Mouse (Mus musculus): ENCODE measurements around the gene Kmt2e.

Kmt2e gene

DNA sequence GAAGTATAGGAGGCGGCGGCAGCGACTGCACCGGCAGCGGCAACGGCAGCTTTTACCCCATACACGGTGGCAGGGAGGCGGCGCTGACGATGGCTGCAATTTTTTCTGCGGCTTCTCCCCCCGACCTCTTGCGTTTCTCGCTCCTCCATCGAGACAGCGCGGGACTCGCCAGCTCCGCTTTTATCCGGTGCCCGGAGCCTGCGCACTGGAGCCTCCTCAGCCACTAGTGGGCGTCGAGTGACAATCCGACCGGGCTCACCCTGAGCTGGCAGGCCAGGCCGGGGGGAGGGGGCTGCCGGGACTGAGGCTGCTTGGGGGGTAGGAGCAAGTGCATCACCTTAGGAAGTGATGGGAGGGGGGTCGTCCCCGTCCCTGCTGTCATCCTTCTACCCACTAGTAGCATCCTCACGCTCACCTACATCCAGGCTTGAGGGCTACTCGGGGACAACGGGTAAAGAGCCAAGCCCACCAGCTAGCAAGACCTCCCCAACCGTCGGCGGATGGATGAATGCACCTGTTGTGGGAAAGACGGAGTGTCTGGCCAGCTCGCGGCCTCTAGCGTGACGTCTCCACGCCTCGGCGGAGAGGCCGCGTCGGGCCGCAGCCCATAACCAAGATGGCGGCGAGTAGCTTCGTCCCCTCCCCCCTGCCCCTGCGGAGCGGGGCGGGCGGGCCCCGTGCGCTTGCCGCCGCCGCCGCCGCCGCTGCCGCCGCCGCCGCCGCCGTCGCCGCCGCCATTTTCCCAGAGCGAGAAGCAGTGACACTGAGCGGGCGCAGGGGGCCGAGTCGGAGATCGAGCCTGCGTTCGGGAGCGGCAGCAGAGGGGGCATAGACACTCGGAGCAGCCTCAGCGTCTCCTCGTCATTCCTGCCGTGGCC lies at the start of gene Kmt2e:
Gene Kmt2e, plus strand, starts transcription at position 722 of the 878 bp plus-strand sequence.
- DNase-seq (ENCODE audit: low spot score): peak; percentile 91

- DNase-seq (ENCODE audit: low spot score): no peak
Observed at GRCm38 (mm10) chr5:23385136-23385535, 49.1 kb upstream of the Kmt2e start.

DNA sequence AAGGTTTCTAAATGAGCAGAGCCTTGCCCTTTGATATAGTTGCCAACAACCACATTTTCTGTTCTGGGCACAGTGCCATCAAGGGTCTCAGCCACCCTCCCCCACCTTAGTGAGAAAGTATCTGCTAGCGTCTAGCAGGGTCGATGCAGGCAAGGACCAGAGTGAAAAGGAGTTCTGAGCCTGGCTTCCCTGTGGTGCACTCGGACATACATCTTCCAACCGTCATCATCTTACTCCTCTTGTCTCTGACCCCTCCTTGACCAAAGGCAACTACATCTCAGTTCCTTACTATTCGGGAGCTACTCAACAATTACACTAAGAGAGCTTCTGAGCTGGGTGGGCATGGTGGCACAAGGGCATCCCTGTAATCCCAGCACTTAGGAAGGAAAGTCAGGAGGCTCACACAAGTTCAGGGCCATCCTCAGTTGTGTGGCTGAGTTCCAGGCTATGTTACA lies 48.5 kb upstream of the Kmt2e start:
- no peak for DNase-seq (ENCODE audit: low spot score)

DNA sequence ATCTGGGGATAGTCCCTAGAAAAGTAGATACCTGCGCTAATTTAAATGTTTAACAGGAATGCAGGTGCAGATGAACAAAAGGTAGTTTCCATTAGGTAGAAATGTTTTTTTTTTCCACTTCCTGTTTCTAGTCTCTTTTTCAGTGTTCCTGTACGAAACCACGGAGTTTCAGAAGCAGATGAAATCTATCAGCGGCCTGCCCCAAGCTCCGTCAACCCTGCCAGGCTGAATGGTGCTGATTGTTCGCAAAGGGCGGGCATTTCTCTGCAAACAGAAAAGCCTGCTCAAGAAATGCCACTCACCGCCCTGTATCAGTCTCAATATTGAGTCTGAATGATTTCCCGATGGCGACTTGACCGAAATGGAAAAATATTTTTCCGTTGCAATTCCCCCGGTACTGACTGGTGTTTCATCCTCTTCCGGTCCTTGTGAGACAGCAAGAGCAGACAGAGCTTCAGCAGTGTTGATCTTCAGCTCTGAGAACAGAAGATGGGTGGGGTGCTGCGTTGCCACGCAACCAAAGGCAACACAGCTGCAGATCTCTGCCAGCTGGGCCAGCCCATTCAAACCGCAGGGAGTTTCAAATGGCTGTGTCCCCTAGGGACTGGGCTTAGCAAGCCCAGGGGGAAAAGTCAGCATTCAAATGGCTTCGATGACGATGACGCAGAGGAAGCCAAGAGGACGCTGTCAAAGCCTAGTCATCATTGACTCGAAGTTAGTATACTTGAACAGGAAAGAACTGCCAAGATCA lies 47.5 kb upstream of the Kmt2e start:
- DNase-seq (ENCODE audit: low spot score): peak; percentile 86

- no peak for DNase-seq (ENCODE audit: low spot score)
Observed at GRCm38 (mm10) chr5:23387313-23387666, 47.0 kb upstream of the Kmt2e start.

- DNase-seq (ENCODE audit: low spot score): no peak
Observed at GRCm38 (mm10) chr5:23388091-23388490, 46.1 kb upstream of the Kmt2e start.

DNA sequence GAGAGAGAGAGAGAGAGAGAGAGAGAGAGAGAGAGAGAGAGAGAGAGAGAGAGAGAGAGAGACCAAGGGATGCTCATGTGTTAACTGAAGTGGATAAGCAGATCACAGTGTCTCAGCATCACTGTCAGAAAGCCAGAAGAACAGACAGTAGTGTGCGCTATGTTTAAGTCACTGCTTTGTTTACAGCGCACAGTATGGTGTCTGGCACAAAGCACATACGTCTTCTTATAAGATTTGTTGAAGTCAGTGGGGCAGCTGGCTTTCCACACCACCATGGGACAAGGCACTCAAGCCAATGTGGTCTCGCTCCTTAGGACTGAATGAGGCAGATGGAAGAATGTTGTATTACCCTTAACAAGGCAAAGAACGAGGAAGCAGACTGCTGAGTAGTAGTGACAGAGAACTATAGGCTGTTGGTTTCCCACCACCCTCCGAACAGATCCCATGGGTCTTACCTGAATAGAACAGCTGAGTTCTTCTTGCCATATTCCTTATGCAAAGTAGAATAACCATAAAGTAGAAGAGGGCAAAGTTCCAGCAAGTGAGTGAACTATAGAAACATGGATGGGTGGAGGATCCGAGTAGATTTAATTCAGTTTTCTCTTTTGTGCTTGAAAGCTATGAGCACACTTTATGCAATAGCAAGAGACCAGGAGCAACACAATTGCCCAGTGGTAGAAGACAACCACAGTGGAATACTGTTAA lies 44.5 kb upstream of the Kmt2e start:
- no peak for DNase-seq (ENCODE audit: low spot score)

DNA sequence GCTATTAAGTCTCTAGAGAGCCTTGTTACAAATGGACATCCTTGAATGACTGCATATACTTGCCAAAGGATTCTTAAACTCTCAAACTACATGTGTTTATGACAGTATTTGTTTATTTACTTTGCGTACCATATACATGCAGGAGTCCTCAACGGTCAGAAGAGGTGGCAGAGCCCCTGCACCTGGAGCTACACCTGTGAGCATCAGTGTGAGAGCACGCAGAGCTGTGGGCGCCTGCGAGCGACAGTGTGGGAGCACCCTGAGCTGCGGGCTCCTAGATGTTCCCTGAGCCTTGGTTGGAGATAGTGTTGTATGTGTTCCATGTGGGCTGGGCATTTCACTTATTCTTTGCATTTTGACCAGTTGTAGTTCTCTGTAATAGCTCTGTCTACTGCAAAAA lies 42.5 kb upstream of the Kmt2e start:
- no peak for DNase-seq (ENCODE audit: low spot score)

DNA sequence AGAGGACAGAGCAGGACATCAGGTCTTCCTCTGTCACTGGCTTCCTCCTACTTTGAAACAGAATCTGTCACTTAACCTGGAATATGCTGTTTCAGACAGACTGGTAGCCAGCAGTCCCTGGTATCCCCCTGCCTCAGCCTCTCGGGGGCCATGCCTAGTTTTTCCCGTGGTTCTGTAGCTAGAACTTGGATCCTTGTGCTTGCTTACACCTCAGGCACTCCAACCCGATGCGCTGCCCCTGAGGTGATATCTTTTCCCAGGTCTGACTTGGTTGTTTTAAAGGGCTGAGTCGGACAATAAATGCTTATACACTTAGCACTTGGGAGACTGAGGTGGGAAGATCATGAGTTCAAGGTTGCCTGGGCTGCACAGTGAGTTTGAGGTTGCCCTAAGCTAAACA lies 40.4 kb upstream of the Kmt2e start:
- no peak for DNase-seq (ENCODE audit: low spot score)

- DNase-seq (ENCODE audit: low spot score): no peak
Observed at GRCm38 (mm10) chr5:23394366-23395145, 39.7 kb upstream of the Kmt2e start.

- DNase-seq (ENCODE audit: low spot score): no peak
Observed at GRCm38 (mm10) chr5:23395721-23396120, 38.5 kb upstream of the Kmt2e start.

DNA sequence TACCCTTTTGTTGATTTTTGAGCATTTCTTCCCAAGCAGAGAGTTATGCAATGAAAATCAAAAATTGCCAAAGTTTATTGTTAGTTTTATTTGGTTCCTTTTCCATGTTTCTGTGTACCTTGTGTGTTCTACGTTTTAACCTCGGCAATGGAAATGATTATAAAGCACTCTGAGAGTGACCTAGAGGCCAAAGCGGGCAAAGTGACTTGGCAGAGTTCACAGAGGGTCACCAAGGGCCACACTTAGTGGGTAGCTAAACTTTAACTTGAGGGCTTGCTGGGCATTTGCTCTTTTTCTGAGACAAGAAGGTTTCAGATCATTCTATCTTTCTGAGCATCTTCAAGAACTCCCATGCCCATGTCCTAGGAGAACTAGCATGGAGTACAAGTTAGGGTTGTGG lies 37.5 kb upstream of the Kmt2e start:
- no peak for DNase-seq (ENCODE audit: low spot score)

DNA sequence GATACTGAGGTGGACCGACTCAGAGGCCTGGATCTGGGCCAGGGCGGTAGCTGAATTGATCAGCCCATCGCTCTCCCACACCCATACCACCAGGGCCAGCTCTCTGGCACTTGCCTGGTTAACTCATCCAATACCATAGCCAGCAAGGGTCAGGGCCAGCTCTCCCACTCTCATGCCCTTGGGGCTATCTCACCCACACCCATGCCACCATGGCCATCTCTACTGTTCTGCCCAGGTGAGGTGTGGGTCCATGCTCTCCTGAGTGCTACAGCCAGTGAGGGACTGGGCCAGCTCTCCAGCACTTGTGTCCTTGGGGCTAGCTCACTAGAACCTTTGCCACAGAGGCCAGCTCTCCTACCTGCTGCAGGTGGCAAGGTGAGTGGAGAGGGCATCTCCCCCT lies 34.1 kb upstream of the Kmt2e start:
- DNase-seq (ENCODE audit: low spot score): no peak

DNA sequence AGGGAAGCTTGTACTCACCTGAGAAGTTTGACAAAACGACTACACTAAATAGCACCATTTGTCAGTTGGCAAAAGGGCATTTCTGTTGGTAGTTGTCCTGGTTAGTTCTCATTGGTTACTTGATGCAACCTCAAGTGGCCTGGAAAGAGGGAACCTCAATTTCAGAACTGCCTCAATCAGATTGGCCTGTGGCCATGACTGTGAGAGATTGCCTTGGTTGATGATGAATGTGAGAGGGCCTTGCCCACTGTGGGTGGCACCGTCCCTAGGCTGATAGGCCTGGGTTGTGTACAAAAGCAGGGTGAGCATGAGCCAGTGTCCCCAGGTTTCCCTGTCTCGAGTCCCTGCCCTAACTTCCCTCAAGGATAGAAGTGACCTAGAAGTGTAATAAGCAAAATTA lies 33.4 kb upstream of the Kmt2e start:
- no peak for DNase-seq (ENCODE audit: low spot score)

DNA sequence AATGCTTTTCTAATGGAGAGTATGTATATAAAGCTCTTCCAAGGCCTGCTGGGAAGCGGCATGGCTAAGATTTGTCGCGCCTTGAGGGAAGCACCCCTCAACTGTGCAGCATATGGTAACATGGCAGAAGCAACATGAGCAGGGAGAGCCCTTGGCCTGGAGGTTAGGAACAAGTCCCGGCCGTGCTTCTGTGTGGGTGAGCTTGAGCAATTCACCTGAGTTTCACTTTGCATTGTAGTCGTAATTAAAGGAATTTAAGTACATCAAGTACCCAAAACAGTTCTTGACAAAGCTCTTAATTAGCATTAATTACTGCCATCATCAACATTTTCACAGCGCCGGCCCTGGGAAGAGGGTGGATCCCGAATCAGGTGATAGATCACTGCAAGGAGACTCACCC lies 32.9 kb upstream of the Kmt2e start:
- DNase-seq (ENCODE audit: low spot score): no peak

GRCm38 (mm10) chr5:23401999-23402398 lies 32.2 kb upstream of the Kmt2e start:
- DNase-seq (ENCODE audit: low spot score): no peak

GRCm38 (mm10) chr5:23403161-23403560 lies 31.1 kb upstream of the Kmt2e start:
- no peak for DNase-seq (ENCODE audit: low spot score)

- DNase-seq (ENCODE audit: low spot score): no peak
Observed at GRCm38 (mm10) chr5:23405666-23406404, 28.4 kb upstream of the Kmt2e start.

- no peak for DNase-seq (ENCODE audit: low spot score)
Observed at GRCm38 (mm10) chr5:23406405-23406745, 27.9 kb upstream of the Kmt2e start.

- DNase-seq (ENCODE audit: low spot score): no peak
Observed at GRCm38 (mm10) chr5:23408106-23408505, 26.1 kb upstream of the Kmt2e start.

DNA sequence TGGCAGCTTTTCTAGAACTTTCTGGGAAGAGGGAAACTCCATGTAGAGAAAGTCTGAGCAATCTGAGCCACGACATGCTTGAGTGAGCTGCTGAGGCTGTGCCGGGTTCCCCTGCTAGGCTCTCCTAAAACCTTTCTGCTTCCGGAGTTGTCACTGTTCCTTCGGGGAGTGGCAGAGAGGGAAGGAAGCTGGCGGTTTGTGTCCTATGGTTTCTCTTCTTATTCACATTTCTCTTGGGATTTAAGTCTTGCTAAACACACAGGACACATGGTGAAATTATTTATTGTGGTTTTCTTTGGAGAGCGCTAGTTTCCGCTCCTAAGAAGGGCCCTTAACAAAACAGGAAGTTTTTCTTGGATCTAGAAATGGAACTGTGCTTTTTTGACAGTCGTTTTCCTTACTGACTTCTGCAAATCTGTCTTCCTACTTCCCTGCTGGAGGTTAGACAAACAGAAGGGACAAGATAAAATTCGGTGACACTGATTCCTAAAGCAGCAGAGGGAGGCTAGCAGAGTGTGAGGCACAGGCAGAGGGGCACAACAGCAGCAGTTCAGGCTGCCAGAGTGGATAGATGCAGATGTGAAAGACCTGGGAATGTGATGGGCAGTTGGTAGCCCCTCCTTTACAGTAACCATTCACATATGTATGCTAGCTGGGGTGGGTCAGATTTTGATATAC lies 24.1 kb upstream of the Kmt2e start:
- no peak for DNase-seq (ENCODE audit: low spot score)
